Mouse (Mus musculus) heart, postnatal 0 days (tissue): ENCODE measurements at regions not wholly inside any gene's neighbourhood (a gene's known extent, or its start where the extent isn't known, plus 50 kb on each side); places are given as distances from the start of the nearest gene placed in this dataset.

ENCODE experiments used
- CTCF ChIP-seq: IDR thresholded peaks from 2 replicates; pipeline ENCODE4 v1.5.1; 2016; ENCODE audit warnings: antibody characterized with exemption, control low read depth, low read depth
- EP300 ChIP-seq: IDR thresholded peaks from 2 replicates; pipeline ENCODE4 v1.6.1; 2016; ENCODE audit warnings: antibody characterized with exemption, low read depth

DNA sequence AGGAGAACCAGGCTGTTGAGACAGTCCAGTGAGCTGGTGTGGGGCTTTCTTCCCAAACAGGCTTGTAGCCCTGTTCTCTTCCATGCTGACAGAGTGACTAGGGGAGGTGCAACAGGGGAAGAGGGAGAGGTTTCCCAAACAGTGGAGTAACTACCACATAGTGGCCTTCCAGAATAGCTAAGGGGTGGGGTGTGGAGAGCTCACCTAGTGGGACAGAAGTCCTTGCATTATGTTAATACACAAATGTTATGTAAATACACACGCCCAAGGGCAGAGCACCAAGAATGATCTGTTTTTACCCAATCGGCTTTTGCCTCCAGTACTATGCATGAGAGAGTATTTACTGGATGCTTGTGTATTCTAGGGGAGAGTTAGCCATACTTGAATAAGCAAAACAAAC, 226.6 kb upstream of the Hs6st1 start:
- TF ChIP-seq CTCF (no peak), EP300 (no peak)
